Mouse (Mus musculus) left cerebral cortex, adult 8-10 months (tissue): ENCODE results near the gene Anxa4. TPM values are rescaled to one million over a fixed set of nuclear protein-coding genes. Genes with fewer than 3 reads are reported as not detected.

Experiments used
- DNase-seq, 2 experiments: peaks; one replicate each; pipeline ENCODE4 v3.0.0; 2022; ENCODE audit warnings: low spot score in 2 of 2
- total RNA-seq, 4 experiments: library from RNA; stranded (reverse); gene quantifications; 2 replicates each; pipeline ENCODE4 v1.2.4; 2022

Anxa4 gene
- total RNA-seq, 4 experiments from 2014 or later, result 7.6 to 10.2 (median 10.1) TPM

DNA sequence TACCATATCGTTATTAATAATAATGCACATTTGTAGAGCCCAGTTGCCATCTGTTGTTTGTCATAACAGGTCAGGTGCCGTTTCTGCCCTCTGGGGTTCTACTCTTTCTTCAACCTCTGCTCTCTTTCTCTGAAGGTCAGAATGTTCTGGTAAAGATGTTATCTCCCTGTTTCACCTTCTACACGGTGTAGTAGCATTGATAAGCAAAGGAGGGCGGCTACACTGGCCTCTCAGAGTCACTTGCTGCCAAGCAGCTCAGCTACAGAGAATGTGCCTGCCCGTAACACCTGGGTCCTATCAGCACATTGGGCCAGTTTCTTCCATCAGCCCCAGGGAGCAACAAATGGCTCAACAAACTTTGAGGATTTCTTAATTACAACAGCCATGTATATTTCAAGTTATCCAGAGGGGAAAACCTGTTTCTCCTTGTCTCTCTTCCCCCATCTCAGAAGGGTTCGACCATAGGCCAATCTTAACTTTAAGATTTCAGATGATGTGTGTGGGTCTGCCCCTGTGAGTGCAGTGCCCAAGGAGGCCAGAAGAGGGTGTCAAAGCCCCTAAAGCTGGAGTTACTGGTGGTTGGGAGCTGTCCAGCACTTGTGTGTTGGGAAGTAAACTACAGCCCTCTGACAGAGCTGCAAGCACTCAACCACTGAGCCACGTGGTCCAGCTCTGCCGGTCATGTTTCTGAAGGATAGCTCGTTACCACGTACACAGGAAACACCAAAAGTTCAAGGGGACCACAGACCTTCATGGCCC is 39.1 kb downstream of the Anxa4 start:
- no peak for DNase-seq

DNA sequence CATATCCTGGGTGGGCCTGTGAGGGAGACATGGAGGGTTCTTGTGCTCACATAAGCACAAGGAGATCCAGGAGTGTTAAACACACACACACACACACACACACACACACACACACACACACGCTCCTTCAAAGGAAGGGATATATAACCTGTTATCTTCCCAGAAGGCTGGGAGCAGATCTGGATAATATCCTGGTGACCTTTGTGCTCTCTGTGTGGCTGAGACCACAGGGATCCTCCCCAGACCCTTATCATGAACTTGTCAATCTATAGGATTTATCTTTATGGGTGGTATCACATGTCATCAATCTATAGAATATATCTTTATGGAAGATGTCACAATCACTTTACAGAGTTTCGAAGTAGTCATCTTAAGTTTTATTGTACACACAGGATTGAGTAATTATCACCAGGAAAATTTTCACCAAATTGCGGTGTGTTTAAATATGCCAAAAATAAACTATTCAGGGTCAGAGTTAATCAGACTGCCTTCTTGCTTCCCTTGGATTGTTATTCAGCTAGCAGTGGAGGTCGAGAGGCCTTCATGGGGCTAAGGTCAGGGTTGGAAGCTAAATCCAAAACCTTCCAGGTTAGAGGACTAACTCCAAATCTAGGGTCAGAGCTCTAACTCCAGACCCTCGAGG is 40.4 kb downstream of the Anxa4 start:
- DNase-seq, result no peak

- no peak for DNase-seq
Observed at GRCm38 (mm10) chr6:86750961-86751360, 42.4 kb downstream of the Anxa4 start.

DNA sequence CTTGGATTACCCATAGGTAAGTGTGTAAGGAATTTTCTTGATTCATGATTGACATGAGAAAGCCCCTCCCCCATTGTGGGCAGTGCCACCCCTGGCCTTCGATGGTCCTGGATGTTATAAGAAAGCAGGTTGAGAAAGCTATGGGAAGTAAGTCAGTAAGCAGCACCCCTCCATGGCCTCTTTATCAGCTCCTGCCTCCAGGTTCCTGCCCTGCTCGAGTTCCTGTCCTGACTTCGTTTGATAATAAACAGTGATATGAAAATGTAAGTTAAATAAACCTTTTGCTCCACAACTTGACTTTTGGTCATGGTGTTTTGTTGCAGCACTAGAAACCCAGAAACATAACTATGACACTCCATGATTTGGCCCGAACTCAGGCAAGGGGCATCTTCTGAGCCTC is 43.6 kb downstream of the Anxa4 start:
- no peak for DNase-seq

DNA sequence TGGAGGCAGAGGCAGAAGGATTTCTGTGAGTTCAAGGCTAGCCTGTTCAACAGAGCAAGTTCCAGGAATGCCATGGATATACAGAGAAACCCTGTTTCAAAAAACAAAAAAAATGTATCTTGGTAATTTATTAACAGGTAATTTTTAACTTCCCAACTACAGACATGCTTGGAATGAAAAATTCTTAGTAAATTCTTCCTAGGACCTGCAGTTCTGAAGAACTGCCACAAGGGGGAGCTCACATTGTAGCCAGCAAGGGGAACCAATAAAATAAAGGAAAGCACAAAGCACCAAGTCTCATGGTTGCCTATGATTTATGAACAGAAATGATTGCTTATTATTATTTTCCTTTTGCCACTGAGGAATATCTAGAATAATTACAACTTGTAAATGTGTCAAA is 46.2 kb downstream of the Anxa4 start:
- DNase-seq, result no peak

DNA sequence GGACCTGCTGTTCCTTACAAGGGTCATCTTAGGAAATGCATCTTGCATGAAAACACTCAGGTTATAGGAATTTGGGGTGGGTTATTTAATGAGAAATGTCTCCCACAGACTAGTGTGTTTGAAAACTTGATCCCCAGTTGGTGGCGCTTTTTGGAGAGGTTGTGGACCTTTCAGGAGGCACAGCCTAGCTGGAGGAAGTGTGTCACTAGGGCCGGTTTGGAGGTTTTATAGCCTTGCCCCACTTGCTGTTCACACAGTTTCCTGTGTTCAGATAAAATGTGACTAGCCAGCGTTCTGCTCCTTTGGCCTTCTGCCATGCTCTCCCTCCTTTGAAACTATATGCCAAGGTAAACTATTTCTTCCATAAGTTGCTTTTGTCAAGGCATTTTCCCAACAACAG is 52.7 kb downstream of the Anxa4 start:
- DNase-seq, result no peak

- no peak for DNase-seq
Observed at GRCm38 (mm10) chr6:86736830-86737229, 56.6 kb downstream of the Anxa4 start.

DNA sequence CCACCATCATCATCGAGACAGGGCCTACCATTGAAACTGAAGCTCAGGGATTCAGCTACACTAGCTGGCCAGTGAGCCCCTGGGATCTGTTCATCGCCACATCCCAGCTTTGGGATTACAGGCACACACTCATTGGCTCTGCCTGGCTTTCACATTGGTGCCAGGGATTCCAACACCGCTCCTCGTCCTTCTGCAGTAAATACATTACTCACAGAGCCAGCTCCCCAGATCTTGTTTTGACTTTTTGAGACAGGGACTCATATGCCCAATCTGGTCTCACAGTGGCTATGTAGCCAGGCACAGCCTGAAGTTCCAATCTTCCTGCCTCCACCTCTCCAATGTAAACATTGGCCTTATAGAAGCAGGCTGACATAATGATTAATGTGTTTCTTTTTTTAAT is 57.1 kb downstream of the Anxa4 start:
- no peak for DNase-seq

DNA sequence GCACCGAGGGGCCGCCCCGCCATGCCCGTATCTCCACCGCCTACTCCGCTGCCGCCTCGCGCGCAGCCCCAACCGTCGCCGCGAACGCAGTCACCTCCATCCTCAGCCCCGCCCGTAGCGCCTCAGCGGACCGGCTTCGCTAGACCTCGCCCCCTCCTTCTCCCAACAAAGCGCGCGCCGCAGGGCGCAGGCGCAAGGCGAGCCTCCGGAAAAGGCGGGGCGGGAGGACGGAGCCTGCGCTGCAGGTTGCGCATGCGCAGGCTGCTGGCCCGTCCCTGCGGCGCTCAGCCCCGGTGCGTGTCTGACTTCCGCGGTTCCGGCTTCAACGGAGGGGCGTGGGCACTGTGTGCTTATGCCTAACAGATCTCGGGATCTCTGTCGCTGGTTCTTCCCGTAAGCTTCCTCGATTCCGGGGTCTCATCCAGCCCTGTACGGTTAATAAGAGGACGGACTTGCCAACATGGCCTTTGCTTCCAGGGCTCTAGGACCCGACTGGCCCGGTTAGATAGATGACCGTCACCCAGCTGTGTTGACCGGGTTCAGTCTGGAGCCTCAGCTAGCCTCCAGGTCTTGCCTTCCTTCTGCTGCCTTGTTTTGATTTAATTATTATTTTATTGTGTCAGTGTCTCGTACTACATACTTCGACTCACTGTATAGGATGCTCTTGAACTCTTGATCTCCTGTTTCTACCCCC is 60.1 kb downstream of the Anxa4 start, which contains the start of gene Gmcl1:
Gene Gmcl1, minus strand, starts transcription at position 201 of the 694 bp plus-strand sequence.
- peak; percentile 71 to 90 for DNase-seq

DNA sequence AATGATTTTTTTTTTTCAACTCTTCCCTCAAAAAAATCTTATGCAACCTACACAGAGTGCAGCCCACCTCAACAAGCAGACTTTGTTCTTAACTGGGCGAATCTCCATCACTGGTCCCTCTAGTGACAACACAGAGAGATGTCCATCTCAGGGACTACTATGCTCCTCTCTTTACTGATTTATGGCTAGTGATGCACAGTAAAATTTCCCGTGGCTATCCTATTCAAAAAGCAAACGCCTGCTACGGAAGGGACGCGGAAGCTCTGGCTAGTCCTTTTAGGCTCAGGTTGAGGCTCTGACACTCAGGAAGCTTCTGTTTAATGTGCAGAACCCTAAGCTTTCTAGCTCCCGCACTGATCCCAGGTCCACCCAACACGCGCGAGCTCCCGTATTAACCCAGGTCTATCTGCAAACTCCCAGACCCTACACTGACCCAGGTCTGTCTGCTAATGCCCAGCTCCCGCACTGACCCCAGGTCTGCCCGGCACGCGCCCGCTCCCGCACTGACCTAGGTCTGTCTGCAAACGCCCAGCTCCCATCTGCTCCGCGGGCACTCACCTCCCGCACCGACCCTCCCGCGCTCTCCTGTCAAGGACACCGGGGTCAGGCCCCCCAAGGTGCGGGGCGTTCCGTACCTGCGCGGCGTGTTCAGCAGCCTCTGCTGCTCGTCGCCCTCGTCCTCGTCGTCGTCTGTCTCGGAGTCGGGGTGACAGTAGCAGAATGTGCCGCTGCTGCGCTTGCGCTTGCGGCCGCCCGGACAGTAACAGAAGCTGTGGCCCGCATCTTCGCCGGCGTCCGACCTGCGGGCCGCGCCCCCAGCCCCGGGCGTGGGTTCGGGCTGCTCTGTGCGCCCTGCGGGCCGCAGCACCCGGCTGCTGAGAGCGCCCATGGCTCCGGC is 60.9 kb downstream of the Anxa4 start:
- DNase-seq, result peak; percentile 28 to 47

DNA sequence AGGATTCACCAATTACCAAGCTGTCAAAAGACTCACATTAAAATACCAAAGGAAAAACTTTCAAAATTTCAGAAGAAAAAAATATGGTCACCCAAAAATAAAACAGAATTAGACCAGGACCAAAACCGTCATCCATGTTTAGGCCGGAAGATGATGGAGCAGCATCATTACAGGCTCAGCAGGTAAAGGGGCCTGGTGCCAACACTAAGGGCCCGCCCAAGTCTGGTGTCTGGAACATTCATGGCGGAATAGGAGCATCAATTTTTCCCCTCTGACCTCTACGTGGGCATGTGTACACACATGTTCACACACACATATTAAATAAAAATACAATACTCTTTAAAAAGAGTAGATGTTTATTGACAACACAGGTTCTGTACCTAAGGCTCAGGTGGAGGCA is 64.7 kb downstream of the Anxa4 start:
- no peak for DNase-seq

GRCm38 (mm10) chr6:86721977-86722376 is 71.4 kb downstream of the Anxa4 start:
- DNase-seq, result no peak

GRCm38 (mm10) chr6:86708072-86708774 is 85.2 kb downstream of the Anxa4 start:
- no peak for DNase-seq

DNA sequence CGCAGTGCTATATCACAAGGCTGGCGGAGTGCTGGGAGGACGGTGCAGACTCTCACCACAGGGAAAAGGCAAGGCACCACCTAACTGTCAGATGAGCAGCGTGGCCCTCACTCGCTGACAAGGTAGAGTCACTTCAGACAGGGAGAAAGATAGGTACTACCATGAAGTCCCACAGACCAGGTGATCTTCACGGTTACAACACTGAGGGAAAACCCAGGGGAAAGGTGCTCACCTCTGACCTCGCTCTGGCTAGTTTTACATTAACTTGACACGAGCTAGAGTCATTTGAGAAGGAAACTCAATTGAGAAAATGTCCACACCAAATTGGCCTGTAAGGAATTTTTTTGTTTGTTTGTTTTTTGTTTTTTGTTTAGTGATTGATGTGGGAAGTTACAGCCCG is 90.8 kb downstream of the Anxa4 start:
- no peak for DNase-seq

DNA sequence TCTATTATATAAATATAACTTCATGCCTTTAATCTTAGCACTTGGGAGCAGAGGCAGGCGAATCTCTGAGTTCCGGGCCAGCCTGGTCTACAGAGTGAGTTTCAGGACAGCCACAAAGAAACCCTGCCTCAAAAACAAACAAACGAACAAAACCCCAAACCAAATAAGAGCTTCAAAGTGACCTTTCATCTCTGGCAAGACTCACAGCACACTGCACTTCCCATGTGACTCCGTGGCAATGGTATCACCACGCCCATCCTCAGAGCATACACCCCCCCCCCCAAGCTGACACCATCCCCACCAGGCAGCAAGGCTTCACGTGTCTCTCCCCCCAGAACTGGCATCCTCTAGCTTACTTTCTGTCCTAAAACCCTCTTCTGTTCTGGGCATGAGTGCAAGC is 95.5 kb downstream of the Anxa4 start:
- DNase-seq, result no peak

- no peak for DNase-seq
Observed at GRCm38 (mm10) chr6:86696213-86696612, 97.2 kb downstream of the Anxa4 start.

- DNase-seq, result peak in 1 of 2 experiments; percentile 30
Observed at GRCm38 (mm10) chr6:86694465-86694864, 98.9 kb downstream of the Anxa4 start.

DNA sequence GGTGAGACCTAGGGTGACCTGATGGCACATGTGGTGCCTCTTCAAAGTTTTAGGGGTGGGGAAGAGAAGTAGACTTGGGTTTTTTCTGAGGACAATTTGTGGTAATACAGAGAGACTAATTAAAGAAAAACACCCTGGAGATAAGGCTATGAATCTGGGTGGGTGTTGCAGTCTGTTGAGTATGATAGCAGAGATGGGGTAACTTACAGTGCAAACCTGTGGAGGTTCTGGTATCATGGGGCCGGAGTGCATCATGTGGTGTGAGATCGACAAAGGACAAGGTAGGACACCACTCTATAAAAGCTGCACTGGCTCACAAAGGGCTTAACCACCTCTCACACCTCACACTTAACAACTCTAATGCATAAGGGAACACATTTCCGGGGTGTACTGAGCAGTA is 103.7 kb downstream of the Anxa4 start:
- DNase-seq, result no peak

GRCm38 (mm10) chr6:86686971-86687370 is 106.4 kb downstream of the Anxa4 start:
- no peak for DNase-seq
